Mouse (Mus musculus): ENCODE results near the gene Sgo2b. TPM values are rescaled to one million over a fixed set of nuclear protein-coding genes. Genes with fewer than 3 reads are reported as not detected.

The Sgo2b gene
- polyA plus RNA-seq (2012; rRNA removed; ENCODE audit: low replicate concordance): not detected in 2 replicates

GRCm38 (mm10) chr8:63951626-63952377, at the start of gene Sgo2b:
Sgo2b (minus strand) TSS chr8:63952248.

Measured in duodenum, adult 2 months (tissue).